Mouse (Mus musculus): ENCODE results near the gene Drc7.

Gene Drc7

DNA sequence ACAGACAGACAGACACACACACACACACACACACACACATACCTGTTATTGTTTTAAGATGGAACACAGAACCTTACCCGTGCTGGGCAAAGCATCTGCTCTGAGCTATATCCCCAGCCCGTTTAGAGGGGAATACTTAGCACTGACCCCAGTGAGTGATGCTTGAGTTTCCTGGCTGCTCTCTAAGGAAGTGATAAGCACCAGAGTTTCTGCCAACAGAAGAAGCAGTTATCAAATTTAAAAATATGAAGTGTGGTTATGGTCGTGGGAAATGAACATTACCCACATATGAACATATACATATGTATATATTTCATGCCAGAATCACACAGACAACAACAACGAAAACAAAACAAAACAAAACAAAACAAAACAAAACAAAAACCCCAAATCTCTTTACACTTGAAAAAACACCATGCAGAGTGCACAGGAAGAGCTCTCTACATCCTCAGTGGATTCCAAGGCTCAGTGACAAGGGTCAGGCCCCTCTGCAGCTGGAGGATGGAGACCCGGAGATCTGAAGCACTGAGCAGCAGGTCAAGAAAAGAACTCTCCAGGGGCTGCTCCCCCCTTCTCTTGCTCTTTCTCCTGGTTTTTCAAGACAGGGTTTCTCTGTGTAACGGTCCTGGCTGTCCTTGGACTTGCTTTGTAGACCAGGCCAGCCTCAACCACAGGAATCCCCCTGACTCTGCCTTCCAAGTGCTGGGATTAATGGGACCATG is 5.1 kb downstream of the Drc7 start:
- DNase-seq (ENCODE audit: low spot score) = no peak

DNA sequence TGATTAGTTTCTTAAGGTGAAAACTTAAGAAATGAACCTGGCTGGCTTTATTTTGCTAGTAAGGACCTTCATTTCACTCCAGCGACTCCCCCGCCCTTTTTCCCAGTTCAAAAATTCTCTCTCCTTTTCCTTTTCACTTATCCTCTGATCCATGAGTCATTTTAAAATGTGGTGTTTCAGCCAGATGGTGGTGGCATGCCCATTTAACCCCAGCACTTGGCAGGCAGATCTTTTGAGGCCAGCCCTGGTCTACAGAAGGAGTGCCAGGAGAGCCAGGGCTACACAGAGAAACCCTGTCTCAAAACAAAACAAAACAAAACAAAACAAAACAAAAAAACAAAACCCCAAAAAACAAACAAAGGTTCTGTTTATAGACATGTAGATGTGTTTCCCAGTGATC is 9.6 kb downstream of the Drc7 start:
- no peak for DNase-seq (ENCODE audit: low spot score)

DNA sequence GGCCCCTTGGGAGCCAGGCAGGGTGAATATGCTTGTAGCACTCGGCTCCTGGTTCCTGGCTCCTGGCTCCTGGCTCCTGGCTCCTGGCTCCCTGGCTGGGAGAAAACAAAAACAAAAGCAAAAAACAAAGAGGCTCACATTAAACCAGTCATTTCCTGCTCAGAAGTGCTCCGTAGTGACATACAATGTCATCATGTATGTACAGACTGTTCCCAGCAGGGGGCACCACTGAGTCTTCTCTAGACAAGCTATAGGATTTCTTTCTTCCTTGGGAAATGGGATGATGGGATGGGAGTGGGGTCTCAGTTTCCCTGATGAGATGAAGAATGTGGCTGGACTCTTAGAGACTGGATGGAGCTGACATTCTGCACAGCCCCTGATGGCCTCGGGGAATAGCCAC is 12.7 kb downstream of the Drc7 start:
- DNase-seq (ENCODE audit: low spot score) = peak; percentile 47

DNA sequence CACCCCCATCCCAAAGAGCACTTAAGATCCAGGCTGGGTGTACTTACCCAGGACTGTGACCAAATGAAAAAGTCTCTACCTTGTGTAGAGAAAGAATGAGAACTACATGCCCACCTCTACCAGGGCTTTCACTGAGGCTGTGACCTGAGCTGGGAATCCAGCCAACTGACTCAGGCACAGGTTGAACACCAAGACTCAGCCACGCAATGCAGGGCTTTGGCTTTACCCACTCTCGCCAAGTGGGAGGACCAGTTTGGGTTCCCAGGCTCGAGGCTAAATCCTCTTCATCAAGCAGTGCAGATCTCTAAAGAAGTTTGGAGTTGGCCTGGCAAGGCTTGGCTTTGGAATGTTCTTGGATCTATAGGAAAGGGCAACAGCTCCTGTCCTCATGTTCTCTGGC is 20.6 kb downstream of the Drc7 start:
- DNase-seq (ENCODE audit: low spot score) = no peak

DNA sequence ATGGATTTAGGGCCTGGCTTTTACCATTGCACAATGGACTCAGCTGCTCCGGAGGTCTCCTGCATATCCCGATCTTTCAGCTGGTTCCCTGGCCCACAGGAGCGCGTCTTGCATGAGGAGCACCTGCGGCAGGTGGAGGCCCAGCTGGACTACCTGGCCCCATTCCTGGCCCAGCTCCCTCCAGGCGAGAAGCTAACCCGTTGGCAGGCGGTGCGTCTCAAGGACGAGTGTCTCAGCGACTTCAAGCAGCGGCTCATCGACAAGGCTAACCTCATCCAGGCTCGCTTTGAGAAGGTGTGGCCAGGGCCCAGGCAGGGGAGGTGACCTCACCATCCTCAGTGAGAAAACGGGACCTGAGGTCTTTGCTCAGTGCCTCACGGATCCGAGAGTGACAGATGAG is 21.2 kb downstream of the Drc7 start:
- DNase-seq (ENCODE audit: low spot score) = no peak

DNA sequence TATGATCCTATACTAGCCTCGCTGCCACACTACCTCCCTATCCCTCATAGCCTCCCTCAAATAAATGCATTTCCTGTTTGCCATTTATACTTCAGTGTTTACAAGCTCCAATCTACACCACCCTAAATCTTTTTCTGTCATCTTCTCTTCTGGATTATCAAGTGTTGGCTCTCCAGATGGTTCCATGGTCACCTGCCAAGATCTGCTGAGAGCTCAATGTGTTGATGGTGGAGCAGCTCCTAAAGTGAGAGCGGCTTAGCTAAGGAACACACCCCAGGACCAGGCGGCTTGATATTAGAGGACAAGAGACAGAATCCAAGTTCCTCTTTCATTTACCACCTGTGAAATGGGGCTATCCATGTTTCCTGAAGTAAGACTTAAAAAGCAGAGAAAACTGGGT is 23.2 kb downstream of the Drc7 start:
- DNase-seq (ENCODE audit: low spot score) = no peak

DNA sequence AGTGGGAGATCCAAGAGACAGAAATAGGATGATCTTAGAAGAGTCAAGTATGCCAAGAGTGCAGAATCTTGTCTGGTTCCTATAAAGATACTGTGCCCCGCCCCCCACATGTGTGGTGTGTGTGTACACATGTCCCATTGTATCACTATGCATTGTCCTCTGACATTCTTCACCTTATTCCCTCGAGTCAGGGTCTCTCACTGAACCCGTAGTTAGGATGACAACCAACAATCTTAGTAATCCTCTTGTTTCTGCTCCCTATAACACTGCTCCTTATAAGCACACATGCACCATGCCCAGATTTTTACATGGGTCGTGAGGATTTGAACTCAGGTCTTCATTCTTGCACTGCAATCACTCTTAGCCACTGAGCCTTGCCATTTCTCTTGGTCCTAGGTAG is 24.4 kb downstream of the Drc7 start:
- DNase-seq (ENCODE audit: low spot score) = no peak

DNA sequence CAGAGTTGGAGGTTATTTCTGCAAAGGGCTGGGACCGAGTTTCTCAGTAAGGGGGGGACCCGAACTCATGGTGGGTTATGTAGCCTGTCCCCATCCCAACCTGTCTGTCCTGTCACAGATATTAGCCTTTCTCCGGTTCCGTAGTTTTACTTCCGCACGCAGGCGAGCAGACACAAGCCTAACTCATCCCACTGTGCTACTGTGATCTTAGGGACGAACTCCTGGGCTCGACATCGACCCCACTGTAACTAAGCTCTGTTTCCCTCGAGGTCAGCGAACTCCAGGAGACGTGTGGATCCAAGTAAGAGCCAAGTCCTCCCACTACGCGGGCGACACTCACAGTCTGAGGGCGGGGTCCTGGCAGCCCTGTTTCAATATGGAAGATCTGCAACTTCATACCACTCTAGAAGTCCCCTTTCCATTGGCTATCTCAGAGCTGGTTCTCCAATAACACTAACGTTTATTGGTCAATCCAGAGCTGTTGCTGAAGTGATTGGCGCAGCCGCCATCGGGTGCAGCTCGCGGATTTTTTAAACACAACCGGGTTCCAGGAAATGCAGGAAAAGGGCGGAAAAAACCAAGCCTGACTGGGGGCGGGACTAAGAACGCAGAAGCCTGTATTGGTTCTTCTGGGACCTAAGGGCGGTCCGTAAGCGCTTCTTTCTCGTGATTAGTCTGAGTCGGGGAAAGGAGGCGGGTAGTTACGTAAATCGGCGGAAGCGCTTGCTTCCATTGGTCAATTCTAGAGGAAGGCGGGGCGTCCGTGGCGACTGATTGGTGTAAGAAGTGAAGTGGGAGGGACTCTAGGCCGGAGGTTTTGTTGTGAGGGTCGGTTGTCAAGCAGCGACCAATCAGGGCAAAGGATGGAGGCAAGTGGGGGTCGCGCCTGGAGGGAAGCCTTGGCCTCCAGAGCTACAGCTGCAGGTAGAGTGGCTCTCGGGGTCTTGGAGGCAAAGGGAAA is 25.8 kb downstream of the Drc7 start, which contains the start of gene Katnb1:
Katnb1 (plus strand) TSS at position 806 of the 961 bp plus-strand sequence.
- peak; percentile 100 for DNase-seq (ENCODE audit: low spot score)

DNA sequence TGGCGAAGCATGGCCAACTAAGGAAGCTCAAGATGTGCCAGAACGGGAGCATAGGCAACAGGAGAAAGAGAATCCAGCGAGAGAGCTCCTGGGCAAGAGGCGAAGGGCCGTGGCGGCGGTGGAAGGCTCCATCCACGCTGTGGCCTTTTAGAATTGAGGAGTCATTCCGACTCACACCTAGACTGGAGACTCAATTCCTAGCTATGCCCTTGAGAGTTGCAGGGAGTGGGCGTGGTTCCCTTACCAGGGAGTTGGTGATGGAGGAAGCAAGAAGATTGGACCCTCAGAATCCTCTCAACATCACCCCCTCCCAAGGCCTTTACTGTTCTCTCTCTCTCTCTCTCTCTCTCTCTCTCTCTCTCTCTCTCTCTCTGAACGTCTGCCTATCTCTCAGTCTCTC is 26.7 kb downstream of the Drc7 start:
- no peak for DNase-seq (ENCODE audit: low spot score)

DNA sequence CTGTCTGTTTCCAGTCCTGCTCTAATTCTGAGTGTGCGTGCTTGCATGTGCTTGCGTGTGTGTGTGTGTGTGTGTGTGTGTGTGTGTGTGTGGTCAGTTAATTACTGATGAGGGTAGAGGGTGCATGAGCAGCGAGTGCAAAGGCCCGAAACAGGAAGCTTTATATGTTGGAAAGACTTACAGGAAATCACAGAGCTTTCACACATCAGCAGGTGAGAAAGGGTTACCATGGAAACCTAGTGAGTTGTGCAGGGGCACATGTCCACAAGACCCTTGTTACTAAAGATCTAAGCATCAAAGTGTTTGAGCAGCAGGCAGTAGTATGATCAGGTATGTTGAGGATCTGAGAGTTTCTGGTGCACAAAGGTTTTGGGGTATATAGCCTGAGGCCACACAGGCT is 29.4 kb downstream of the Drc7 start:
- no peak for DNase-seq (ENCODE audit: low spot score)

DNA sequence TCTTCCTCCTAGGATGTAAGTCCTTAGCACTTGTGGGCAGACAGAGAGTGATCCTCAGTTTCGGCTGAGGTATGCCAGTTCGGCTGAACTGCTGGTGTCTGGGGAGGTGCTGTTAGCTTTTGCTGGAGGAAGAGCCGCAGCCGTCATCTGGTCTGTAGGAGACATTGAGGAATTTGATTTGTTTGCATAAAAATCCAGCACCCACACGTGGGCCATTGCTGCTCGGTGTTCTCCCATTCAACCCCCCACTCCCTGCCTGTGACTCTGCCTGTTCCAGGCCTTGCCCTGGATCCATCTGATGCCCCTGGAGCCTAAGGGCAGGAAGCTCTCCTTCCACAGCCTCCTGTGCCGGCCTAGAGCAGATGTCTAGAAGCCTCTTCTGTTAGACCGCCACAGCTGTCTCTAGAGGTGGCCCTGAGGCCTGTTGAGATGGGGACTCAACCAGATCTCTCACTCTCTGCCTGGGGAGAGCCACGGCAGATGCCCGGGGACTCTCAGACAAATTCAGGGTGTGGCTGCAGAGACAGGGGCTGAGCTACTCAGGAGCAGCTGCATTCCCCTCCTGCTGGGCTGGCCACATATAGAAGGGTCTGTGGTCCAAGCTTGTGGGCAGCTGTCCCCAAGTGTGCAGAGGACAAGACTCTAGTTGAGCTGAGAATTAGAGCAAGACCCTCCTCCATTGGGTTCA is 30.0 kb downstream of the Drc7 start:
- DNase-seq (ENCODE audit: low spot score) = no peak

DNA sequence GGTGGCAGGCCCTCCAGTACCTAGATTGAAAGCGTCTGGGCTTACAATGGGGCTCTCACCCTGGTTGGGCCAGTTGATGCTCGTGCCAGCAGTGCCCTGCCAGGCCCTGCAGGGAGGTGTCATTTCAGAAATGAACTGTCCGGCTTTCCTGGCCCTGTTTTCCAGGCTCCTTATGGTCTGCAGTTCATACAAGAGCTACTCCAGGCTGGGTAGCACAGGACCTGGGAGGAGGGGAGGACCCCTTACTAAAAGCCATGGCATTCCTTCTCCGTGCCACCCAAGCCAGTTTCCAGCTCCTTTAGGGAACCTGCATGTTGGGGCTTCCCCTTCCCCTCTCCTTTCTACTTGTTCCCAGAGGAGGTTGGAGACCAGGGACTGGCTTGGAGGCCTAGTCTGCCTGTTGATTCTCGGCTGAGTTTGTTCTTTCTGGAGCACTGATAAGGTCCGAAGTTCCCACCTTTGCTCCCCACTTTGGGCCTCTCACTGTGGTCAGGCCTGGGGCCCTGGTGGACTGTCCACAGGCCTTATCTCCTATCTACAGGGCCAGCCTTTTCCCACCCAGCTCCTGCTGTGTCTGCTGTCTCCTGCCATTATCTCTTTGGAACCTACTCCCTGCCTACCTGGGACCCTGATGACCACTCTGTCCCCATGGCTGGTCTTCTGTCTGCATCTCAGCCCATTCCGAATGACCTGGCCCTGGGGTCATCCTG is 30.7 kb downstream of the Drc7 start:
- no peak for DNase-seq (ENCODE audit: low spot score)

DNA sequence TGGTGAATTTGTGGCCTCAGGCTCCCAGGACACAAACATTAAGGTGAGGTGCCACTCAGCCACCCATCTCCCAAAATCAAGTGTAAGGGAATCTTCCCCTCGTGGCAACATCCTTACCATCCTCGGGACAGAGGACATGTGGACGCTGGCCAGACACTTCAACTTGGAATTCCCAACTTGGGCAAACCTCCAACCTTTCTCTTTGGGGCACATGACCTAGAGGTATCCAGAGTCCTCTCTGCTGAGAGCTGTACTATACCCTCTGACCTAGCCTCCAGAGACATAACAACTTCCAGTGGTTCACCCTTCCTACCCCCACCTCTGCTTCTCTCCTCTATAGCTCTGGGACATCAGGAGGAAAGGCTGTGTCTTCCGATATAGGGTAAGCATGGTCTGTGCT is 38.7 kb downstream of the Drc7 start:
- no peak for DNase-seq (ENCODE audit: low spot score)

DNA sequence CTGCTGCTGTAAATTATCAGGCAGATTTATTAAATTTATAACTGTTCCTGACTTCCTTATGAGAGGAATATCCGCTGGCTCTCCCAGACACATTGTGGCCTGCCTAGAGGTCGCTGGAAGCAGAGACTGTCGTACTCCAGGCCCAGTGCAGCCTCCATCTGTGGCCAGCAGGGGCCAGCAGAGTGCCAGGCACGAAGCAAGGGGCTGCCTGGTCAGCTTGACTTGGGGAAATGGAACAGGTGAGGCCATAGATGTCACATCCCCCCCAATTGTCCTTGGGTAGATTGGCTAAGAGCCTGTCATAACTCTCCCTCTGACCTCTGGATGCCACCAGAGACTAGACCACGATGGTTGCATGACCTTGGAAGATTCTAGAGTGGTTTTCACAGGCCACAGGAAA is 44.1 kb downstream of the Drc7 start:
- peak; percentile 70 for DNase-seq (ENCODE audit: low spot score)

DNA sequence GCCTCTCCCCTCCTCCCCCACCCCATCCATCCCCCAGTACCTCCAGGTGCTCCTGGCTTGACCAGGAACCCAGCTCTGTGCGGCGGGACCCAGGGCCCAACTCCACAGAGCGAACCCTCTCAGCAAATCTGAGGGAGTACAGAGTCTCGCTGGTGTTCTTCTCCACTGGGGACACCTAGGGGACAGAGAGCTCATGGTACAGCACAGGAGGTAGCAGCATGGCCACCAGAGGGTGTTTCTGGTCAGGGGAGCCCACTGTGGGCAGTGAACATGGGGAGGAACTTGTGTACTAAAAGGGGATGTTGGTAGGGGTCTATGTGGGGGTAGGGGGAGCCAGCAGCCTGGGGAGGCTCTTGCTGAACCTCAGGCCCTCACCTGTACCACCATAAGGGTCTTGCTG is 47.1 kb downstream of the Drc7 start:
- DNase-seq (ENCODE audit: low spot score) = no peak

DNA sequence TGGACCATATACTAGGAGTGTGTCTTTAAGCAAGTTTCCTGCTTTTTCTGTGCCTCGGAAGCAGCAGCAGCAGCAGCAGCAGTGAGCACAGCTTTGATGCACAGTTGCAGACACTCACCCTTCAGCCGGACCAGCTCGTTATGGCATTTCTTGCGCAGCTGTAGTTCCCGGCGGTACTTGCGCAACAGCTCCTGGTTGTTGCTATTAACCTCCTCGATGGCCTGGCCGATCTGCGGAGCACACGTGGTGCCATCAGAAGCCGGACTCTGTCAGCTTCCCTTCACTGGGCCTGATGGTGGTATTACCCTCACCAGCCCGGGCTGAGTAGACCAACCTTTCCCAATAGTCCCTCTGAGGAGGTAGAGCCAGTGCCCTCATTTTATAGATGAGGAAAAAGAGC is 52.4 kb downstream of the Drc7 start:
- DNase-seq (ENCODE audit: low spot score) = no peak

DNA sequence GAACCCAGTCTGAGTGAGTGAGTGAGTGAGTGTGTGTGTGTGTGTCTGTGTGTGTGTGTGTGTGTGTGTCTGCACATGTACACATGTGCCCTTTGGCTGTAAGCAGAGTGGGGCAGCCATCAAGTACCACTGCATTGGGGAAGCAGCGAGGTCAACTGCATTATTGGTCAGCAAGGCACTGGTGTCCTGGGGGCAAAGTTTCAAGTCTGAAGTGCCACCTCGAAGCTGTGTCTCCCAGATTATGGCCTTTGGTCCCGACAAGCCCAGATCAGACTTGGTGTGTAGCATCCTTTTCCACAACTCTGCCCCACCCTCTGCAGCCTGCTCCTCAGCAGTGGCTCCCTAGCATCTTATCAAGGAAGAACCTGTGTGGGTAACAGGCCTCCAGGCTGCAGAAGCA is 57.7 kb downstream of the Drc7 start:
- DNase-seq (ENCODE audit: low spot score) = no peak

DNA sequence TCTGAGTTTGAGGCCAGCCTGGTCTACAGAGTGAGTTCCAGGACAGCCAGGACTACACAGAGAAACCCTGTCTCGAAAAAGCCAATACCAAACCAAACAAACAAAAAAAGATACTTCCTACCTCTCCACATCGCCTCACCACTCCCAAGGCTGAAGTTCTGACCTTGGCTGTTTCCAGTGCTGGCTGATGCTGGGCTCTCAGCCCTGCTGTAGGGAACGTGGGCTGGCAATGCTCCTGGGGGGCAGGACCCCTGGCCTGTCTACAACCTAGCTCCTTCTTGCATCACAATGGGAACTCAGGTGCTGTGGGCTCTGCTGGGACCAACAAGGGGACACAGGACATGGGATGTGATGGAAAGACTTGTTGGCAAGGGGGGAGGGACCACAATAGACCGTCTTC is 58.2 kb downstream of the Drc7 start:
- no peak for DNase-seq (ENCODE audit: low spot score)

DNA sequence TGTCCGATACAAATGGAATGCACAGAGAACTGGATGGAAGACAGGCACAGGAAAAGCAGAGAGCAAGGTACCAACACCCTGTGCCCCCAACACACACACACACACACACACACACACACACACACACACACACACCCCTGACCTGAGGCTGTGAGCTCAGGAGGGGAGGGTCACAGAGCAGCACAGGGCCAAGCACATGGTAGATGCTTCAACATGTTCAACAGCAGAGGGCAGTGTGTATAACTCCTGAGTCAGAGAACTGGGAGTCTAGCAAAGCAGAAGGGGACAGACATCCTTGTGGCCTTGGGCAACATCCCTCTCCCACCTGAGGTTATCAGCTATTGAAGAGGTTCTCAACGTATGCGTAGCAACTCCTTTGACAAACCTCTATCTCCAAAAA is 58.8 kb downstream of the Drc7 start:
- peak; percentile 48 for DNase-seq (ENCODE audit: low spot score)

DNA sequence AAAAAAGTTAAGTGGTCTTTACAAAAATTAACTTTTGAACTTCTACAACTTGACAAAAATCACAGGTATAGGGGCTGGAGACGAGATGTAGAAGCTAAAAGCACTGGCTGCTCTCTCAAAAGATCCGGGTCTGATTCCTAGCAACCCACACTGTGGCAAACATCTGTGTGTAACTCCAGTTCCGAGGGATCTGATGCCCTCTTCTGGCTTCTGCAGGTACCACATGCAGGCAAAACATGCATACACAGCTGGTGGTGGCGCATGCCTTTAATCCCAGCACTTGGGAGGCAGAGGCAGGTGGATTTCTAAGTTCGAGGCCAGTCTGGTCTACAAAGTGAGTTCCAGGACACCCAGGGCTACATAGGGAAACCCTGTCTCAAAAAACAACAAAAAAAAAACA is 68.6 kb downstream of the Drc7 start:
- DNase-seq (ENCODE audit: low spot score) = no peak

DNA sequence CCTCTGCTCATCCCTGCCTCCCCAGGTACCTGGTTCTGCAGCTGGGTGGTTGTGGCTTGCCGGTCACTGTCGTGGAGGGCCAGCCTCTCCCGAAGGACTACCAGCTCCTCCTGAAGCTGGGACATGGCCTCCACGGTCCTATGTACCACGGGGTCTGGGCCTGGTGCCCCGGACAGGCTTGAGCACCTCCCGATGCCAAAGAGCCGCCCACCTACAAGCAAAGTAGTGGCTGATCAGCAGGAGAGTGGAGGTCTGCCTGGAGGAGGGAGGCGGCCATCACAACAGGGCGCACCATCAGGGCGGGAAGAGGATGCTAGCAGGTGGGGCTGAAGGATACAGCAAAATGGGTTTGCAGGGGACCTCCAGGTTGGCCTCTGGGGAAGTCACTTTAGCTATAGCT is 71.6 kb downstream of the Drc7 start:
- DNase-seq (ENCODE audit: low spot score) = no peak

DNA sequence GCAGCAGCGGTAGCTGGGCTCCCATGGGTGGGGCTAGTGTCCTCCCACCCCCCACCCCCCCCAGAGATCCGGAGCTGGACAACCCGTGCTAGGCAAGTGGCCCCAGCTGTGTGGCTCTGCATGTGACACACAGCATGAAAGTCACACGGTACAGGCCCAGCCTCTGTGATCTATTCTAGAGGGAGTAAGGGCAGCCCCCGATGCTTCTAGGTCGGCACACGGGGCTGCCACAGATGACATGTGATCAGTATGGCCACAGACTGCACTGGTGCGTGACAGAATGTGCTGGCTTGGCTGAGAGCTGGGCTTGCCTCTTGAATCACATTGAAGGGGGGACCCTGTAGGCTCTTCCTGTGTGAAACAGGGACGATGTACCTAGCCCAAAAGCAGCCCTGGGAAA is 72.8 kb downstream of the Drc7 start:
- no peak for DNase-seq (ENCODE audit: low spot score)

All from layer of hippocampus, adult 11-12 months (tissue).